Mouse (Mus musculus) v-Abl transformed pro-B cells (cell line): ENCODE data around the gene Adh6b.

ENCODE experiments used
- in situ Hi-C, 2 experiments: fragments of 400-800 bp; cut with MboI; formaldehyde crosslinking; loops; one replicate each; pipeline ENCODE4 v1.15.1; 2025; ENCODE audit not compliant: unreplicated experiment in 2 of 2

The Adh6b gene

DNA sequence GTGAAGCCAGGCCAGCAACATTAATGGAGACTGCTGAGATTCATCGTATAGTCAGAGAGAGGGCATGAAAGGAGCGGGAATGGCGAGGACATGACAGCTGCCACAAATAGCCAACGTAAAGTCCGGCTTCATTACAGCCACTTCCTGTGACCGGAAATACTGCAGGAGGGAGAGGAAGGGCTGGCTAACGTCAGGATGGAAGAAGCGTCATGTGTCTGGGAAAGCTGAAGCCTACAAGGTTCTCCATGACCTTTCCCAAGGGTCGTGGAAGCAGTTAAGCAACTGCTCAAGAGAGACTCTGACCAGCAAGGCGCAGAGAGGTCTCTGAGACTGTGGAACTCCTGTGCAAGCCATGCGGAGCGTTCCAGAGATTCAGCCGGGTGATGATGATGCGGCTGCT is at the start of gene Adh6b:
Adh6b (plus strand) TSS at position 305 of the 400 bp plus-strand sequence.
- in situ Hi-C loops, result no loop called here

DNA sequence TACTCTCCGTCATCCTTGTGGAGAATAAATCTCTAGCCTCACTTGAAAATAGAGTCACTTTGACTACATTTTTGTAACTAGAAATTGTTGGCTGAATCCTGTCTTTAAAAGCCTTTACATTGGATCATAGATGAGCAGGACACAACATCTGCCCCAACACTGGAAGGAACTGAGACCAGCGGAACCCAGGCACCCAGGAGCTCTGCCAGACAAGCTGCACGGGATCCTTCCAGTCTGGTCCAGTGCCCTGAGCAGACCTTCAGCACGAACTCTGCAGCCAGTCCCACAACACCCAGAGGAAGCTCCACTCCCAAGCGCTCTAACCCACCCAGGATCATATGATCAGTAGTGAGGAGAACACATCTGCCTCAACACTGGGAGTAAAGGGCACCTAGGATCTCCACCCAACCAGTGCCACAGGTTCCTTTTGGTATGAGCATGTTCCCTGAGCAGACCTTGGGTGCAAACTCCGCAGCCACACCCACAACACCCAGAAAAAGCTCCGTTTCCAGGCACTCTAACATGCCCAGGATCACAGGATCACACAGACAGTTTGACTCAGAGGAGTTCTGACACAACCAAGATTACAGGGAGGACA is 48.2 kb upstream of the Adh6b start:
- in situ Hi-C loops, result no loop called here

DNA sequence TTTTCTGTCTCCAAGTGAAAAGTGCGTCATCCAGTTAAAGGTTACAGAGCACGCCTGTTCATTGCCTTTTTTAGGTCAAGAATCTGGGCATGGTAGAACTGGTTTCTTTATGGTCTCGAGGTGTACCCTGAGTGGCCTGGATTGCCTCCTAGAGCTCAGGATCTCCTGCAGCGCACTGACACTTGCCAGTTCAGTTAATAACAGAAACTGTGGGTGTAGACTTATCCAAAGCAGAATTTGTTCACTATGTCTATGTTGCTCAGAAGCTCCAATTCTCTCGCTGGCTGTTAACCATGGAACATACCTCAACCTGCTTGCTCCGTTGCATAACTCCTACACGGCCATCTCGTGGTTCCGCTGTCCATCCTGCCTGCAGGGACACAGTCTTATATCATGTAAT is 41.4 kb upstream of the Adh6b start:
- in situ Hi-C loops, result no loop called here

DNA sequence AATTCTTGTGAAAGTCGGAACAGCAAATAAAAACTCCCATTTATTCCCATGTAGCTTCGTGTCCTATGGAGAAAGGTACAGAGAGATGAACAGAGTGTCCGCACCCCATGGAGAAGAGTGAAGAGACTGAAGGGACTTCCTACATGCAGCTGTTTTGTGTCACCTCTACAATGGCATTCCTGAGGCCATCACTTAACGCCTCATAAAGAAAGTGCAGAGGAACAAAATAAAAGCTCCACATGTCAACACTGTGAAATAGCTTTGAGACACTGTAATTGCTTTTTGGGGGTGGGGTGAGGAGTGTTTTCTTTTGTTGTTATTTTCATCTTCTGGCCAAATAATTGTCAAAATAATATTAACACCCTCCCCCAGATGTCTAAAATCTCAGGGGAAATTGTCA is 38.9 kb upstream of the Adh6b start:
- in situ Hi-C loops, result no loop called here

DNA sequence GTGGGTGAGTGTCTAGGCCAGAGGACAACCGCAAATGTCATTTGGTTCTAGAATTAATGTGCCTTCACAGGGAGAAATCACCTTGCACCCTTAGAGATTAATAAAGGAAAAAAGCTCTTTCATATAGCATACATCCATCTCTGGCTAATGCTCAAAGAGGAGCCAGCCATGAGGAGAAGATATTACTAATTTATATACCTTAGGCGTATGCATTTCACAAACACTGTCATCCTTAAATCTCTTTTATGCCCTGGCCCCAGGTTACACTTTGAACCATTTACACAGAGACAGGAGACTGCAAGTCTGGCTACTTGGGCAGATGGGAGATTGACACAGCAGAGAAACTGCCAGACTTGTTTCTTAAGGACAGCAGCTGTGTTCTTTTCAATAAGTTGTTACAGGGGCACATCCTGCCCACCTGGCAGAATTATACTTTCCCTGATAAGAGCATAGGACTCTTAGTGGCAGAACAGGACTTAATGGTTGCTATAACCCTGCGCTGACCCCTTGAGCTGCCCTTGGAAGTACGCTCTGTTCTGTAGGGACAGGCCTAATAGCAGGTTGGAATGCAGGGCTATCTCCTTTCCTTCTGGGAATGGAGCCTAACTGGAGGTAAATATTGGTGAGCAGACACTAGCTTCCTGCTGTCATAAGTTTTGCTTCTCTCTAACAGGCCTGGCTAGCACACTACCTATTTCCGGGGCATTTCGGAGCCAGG is 37.6 kb upstream of the Adh6b start:
- in situ Hi-C loops, result no loop called here

DNA sequence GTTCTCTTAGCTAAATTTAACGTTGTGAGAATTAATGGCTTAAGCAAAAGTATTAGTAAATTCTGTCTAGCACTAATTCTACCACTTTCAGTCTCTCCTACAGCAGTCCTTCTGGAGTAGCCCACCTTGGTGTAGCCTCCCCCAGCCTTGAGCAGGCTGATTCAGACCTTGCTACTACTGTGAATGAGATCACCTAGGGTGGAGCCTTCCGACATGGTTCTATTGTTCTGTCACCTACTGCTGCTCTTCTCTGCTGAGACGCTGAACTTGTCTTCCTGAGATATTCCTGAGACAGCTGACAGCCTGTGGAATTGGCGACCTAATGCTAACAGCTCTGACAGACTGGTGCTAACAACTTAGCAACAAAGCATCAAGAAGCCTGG is 37.1 kb upstream of the Adh6b start:
- in situ Hi-C loops, result no loop called here

DNA sequence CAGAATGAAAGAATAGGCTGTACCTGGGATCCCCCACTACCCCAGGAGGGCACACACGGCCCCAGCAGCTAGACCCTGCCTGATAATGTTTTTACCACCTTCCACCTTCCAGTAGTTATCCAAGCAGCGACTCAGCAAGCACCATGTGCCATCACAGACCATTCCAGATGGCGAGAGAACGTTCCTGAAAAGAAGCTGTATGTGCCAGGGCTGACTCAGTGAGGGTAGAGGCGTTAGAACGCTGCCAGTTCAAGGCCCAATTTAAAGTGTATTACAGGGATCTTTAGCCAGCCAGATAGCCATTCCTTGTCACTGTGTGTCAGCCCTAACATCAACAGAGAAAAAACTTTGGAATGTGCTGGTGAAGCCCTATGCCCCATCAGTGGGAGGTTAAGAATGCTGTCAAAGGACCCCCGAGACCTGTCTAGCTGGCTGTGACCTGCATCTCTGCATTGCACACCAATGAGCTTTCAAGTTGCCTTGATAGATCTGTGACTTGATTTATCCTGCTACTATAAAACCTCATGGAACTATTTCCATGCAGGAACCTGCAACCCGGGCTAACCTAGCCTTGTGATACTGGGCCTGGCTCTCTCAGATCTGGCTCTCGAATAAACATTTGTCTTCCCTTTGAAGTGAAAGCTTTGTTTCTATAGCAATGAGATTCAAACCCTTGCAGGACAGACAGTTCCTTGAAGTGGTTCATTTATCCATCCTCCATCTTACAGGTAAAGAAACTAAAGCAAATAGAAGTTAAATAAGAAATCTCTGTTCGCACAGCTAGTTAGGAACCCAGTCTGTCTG is 35.9 kb upstream of the Adh6b start:
- in situ Hi-C loops, result no loop called here

DNA sequence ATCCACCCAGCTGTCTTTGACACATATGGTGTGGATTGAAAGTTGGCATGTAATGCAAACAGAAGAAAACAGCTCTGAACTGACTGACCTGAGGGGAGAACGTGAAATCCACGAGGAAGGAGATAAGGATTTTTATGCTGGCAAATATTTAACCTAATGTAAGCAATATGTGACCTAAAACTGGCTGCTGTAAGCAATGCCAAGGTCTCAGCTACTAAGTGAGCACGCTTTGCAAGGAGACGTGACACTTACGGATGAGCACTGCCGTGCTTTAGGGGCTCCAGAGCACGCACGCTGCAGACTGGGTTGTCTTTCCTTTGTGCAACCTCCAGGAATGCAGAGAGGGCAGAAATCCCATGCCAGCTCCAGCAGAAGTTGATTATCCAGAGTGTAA is 35.3 kb upstream of the Adh6b start:
- in situ Hi-C loops, result no loop called here

DNA sequence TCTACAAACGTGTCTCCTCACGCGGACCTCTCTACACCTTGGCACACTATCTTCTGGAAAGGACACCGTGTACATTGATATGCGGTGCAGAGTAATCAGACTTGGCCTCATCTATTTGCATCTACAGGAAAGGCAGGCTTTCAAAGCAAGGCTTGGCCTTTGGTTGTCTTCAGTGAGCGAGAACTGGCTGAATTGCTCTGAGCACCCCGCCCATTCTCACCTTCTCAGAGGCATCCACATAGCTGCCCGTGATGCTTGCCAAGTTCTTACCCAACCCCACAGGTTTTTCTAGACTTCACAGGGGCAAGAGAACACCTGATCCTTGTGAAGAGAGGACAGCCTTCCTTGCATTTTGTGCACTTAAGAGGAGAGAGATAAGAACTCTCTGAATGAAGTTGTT is 31.7 kb upstream of the Adh6b start:
- in situ Hi-C loops, result no loop called here

DNA sequence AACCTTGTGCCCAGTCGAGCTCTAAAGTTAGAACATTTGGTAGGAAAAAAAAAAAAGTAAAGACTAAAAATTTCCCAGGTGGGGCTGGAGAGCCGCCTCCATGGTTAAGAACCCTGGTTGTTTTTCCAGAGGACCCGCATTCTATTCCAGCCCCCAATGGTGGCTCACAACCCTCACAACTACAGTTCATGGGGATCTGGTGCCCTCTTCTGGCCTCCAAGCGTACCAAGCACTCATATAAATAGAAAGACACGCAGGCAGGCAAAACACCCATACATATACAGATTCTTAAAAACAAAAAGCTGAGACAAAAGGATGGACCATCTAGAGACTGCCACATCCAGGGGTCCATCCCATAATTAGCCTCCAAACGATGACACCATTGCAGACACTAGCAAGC is 30.6 kb upstream of the Adh6b start:
- in situ Hi-C loops, result no loop called here

DNA sequence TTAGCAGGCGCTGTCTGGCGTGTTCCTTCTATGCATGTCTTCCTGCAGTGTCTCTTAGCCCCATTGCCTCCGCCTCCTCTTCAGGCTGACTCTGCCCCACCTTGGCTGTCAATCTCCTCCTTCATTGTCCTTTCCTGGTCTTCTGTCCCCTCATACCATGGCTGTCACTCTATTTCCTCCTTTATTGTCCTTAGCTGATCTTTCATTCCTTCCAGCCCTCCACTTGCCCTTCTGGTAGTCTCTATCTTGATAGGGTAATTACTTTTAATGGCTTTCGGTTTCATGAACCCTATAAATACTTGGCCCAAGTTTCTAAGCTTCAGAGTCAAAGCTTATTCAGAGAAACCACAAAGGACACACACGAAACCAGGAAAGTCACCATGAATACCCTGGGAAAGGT is 28.6 kb upstream of the Adh6b start, which contains the start of gene Adh6a:
Adh6a (plus strand) TSS at position 322 of the 400 bp plus-strand sequence.
- in situ Hi-C loops, result no loop called here

DNA sequence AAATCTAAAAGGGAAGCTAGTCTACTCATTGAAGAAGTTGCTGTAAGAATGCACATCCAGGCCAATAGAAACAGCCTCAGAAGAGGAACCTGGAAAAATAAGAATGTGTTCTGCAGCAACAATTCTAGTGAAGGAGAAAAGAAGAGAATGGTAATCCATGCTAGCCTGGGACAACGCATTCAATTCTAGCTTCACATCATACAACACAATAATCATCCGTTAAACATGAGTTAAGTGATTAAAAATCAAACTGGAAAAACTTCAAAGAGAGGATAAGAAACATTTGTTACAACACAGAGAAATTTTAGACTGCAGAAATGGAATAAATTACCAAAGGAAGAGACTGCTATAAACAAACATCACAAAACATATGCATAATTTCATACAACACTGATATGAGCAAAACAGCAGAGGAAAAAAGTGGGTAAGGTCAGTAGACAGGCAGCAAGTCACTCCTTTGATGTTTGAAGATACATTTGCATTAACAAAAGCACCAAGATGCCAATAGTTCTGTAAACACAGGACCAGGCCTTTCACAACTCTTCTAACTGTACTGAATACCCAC is 24.6 kb upstream of the Adh6b start:
- in situ Hi-C loops, result no loop called here

DNA sequence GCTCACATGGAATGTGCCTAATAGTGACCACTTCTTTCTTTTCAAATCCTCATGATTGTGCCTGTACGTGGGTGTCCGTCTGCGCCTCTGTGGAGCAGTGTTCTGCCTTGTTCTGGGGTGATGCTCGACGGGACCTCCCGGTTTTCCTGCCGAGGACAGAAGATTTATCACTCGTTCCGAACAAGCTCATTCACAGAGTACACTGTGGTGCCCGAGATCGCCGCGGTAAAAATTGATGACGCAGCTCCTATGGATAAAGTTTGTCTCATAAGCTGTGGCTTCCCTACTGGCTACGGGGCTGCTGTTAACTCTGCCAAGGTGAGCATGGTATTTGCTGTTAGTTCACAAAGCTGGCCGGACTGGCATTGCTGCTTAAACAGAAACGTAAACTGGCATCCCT is 16.6 kb upstream of the Adh6b start:
- in situ Hi-C loops, result no loop called here

DNA sequence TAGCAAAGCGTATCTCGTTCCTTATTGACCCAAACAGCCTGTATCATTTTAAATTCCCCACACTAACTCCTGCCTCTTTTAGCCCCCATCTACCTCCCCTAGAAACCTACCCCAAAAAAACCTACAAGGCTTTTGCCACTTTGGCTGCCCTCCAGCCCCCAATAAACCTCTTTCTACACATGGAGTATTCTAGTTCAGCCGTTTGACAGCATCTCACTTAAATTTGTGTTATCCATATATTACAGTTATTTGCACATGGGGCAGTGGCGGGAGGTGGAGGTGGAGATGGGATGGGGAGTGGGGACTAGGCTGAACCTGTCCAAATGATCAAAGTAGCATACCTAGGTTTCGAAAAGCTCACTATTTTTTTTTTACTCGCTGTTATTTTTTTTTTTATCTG is 16.1 kb upstream of the Adh6b start:
- in situ Hi-C loops, result no loop called here

DNA sequence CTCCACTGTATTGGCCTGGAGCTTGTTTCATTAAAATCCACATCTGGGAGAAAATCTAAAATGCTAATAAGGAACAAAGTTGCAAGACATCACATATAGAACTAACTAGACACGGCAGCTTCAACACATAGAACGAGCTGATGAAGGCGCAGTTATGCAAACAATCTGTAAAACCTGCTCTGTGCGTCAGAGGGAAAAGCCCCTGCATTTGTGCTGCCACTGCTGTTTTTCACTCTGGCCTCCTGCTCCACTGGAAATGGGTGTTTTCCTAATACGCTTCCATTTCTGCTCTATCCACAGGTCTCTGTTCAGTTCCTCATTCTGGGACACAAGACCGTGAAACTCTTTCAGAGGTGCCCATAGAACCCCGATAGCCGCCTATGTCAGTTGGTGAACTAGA is 7.7 kb upstream of the Adh6b start:
- in situ Hi-C loops, result no loop called here

DNA sequence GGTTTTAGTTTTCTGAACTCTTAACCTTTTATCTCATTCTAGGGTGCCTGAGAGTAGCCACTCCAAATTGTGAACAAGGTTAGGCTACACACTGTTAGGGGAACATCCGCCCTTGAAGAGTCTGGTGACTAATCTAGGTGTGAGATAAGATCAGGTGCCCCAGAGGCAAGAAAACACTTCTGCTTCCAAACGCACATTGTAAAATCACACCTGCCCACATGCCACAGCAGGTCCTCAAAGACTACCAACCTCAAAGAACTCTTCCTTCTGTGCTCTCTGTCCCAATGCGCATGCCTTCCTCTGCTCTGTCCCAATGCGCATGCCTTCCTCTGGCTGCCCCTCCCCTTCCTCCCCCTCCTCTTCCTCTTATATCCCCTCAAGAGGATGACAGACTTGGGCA is 7.3 kb upstream of the Adh6b start:
- in situ Hi-C loops, result no loop called here

DNA sequence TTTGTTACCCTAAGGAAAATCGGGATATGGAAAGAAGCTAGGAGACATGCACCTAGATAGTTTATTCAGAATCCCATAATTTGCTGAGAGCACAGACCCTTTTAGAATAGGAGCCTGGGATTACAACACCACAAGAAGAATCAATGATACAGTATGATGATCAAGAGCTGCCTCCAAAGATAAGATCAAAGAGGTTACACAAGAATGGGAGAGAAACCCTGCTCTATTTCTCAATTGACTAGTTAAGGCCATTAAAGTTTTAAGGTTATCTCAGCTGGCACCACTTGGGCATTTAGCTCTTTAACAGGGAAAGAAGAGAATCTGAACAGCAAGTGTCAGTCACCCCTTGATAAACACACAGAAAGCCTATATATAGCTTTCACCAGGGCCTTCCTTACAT is 6.0 kb upstream of the Adh6b start:
- in situ Hi-C loops, result no loop called here

DNA sequence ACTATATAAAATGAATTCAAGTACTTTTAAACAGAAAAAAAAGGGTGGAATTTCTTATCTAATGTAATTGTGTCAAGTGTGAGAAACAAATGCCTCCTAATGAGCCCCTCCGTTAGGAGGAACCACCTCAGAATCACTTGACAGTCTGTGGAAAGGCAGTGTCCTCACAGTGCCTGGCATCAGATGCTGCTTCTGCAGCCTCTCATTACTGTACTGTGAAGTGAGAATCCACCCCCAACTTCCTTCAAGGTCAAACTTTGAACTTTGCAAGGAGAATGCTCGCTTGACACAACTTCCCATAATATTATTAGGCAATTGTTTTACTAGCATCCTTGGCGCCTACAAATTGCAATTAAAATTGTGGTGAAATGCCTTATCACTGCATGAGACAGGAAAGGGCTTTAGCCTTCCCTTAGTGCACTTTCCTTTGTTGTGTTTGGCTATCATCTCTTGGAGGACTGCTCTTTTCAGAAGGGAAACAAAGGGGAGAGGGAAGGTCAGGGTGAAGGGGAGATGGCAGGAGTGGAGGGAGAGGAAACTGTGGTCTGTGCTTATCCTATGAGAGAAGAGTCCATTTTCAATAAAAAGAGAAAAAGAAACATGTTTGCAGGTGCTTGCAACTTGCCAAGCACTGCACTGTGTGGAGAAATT is 5.3 kb upstream of the Adh6b start:
- in situ Hi-C loops, result no loop called here

DNA sequence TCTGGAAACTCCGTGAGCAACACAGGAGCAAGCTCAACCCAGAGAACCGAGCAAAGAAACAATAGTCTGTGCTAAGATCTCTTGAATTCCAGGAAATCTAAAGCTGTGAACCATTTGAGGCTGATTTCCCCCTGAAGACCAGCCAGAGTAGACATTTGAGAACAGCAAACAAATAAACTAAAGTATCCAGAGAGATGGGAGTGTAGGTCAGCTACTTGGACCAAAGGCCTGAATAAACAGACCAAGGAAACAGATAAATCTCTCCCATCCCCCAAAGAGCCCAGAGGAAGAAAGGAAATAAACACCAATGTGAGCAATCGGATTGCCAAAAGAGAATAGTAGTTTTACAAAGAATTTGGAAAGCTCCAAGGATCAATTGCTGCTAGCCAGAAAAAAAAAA is 5.5 kb downstream of the Adh6b start:
- in situ Hi-C loops, result no loop called here

DNA sequence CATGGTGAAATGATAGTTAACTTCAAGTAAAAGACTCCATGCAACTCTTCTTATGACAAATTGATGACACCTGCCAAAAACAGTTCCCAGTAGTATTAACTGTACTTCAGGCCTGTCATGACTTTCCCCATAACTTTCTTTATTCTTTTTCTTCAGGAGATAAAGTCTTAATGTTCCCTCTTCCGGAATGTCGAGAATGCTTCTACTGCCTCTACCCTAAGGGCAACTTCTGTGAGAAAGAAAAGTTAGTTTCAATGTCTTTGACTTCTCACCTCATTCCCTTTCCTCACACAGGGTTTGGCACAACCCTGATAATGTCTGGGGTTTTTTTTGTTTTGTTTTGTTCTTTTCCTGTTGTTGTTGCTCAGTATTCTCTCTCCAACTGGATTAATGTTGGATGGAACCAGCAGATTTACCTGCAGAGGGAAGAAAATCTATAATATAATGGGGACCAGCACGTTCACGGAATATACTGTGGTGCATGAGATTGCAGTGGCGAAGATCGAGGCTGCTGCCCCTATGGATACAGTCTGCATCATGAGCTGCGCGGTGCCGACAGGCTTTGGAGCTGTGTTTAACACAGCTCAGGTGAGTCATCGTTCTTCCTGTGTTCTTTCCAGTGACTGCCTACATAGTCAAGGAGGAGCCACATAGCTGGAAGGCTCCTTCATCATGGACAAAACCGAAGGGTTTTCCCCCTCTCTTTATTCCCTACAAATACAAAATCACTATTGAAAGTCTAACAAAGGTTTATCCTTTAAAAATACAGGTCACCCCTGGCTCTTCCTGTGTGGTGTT is 10.6 kb downstream of the Adh6b start:
- in situ Hi-C loops, result no loop called here
